Mouse (Mus musculus) heart, adult 2 months (tissue): ENCODE measurements around the gene Clasp1. TPM values are rescaled to one million over a fixed set of nuclear protein-coding genes. Genes with fewer than 3 reads are reported as not detected.

ENCODE experiments used
- DNase-seq, 2 experiments: peaks; one replicate each; pipeline ENCODE4 v3.0.0; 2021
- H3K27ac ChIP-seq: fragments of 200-600 bp; 2 replicates; pipeline ENCODE4 v1.8.1; 2022
- H3K27me3 ChIP-seq: fragments of 200-500 bp; 2 replicates; pipeline ENCODE4 v1.6.1; 2012; ENCODE audit warnings: mild to moderate bottlenecking, low read length, inconsistent platforms, mixed read lengths; ENCODE audit not compliant: control insufficient read depth, insufficient read depth
- H3K36me3 ChIP-seq: fragments of 200-500 bp; 2 replicates; pipeline ENCODE4 v1.6.1; 2012; ENCODE audit warnings: low read length, inconsistent platforms; ENCODE audit not compliant: control insufficient read depth, insufficient read depth
- H3K4me1 ChIP-seq: fragments of 200-500 bp; 2 replicates; pipeline ENCODE4 v1.6.1; 2011; ENCODE audit warnings: low read length; ENCODE audit not compliant: control insufficient read depth, insufficient read depth
- H3K4me3 ChIP-seq: fragments of 200-600 bp; 2 replicates; pipeline ENCODE4 v1.8.1; 2022
- H3K79me2 ChIP-seq: fragments of 200-500 bp; replicated peaks from 2 replicates; pipeline ENCODE4 v1.6.1; 2012; ENCODE audit warnings: mild to moderate bottlenecking, inconsistent platforms, low read length, moderate library complexity, mixed read lengths; ENCODE audit not compliant: control insufficient read depth, insufficient read depth
- H3K9ac ChIP-seq: fragments of 200-500 bp; 2 replicates; pipeline ENCODE4 v1.6.1; 2012; ENCODE audit warnings: low read depth, mild to moderate bottlenecking, control low read depth, inconsistent platforms, low read length, mixed read lengths
- CTCF ChIP-seq: fragments of 200-600 bp; IDR thresholded peaks from 2 replicates; pipeline ENCODE4 v1.8.1; 2022; ENCODE audit warnings: antibody characterized with exemption, mild to moderate bottlenecking, moderate library complexity
- EP300 ChIP-seq: fragments of 200-500 bp; IDR thresholded peaks from 2 replicates; pipeline ENCODE4 v1.6.1; 2011; ENCODE audit warnings: low read depth, low read length, control low read depth; ENCODE audit not compliant: insufficient read depth
- POLR2A ChIP-seq: fragments of 200-500 bp; IDR thresholded peaks from 2 replicates; pipeline ENCODE4 v1.6.1; 2011; ENCODE audit warnings: mild to moderate bottlenecking, low read depth, low read length, control low read depth; ENCODE audit not compliant: insufficient read depth
- WGBS: fragments of 180-500 bp; shearing (Covaris S2); methylation state at CpG from one replicate; pipeline ENCODE4 v1.1.7; 2018; 5-methylcytosine and 5-hydroxymethylcytosine counted together
- intact Hi-C: fragments of 180-260 bp; cut with DNase I; formaldehyde crosslinking; loops from one replicate; pipeline ENCODE4 v1.15.1; 2025
- polyA plus RNA-seq: library from polyadenylated mRNA; depleted of rRNA; stranded (reverse); fragments of >200 nt; gene quantifications from 2 replicates; pipeline ENCODE4 v1.2.3, GENCODE M21; 2012
- total RNA-seq, 2 experiments: library from RNA; stranded (reverse); gene quantifications; 2 replicates each; pipeline ENCODE4 v1.2.3; 2021

Clasp1 gene
- total and polyA plus RNA-seq, 3 experiments: 148 to 407 (median 323) TPM

DNA sequence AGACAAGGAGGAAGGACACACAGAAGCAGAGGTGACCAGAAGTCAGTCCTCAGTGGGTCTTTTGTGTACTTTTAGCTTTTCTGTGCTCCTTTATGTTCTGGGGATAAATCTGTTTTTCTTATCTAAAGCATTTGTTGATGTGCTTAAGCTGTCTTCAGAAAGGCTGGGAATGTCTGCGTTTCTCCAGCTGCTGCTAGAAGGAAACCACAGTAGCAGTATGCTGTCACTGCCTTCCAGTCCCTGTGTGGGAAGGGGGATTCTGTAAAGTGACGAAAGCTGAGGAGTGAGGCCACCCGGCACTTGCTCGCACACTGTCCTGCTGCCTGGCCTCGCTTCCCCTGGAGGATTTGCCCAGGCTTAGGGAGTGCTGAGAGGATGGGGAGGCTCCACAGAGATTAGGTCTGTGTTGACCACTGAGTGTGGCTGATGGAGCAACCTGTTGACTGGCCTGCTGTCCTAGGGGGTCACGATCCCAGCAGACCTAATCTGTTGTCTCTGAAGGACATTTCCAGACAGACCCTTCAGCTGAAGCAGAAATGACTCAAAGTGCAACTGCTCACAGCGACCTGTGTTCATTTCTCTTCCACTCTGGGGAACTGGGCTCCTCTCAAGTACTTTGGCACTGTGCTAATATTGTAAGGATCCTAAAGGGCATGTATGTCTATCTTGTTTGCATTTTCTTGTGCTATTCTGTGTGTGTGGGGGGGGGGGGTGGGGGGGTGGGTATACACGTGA, 93.6 kb downstream of the Clasp1 start:
- Histone ChIP-seq H3K4me1 (peaks cover 5% of the 10 kb centered on the region), H3K27ac (peak overlapping the region; percentile 92), H3K9ac (peak overlapping the region; percentile 64), H3K79me2 (no peaks in the 10 kb centered on the region), H3K36me3 (peaks cover 16% of the 10 kb centered on the region; the same call in 1 of the 2 replicates), H3K4me3 (peak overlapping the region; percentile 53), H3K27me3 (no peaks in the 10 kb centered on the region)
- TF ChIP-seq EP300: no peak
- no peak for TF ChIP-seq CTCF
- no peak for TF ChIP-seq POLR2A
- DNase-seq: no peak
- intact Hi-C loops: no loop called here
- WGBS: 54% methylated on average over 8 of the region's 8 CpGs

- peak overlapping the region; percentile 92 for H3K27ac ChIP-seq
- peak overlapping the region; percentile 53 for H3K4me3 ChIP-seq
- peak overlapping the region; percentile 36 for H3K9ac ChIP-seq
- intact Hi-C loops: no loop called here
- H3K36me3 ChIP-seq: peaks cover 14% of the 10 kb centered on the region
- no peak for DNase-seq
- no peaks in the 10 kb centered on the region for H3K79me2 ChIP-seq
- no peaks in the 10 kb centered on the region for H3K27me3 ChIP-seq
- TF ChIP-seq POLR2A (no peak), CTCF (no peak), EP300 (no peak)
- peaks cover 5% of the 10 kb centered on the region for H3K4me1 ChIP-seq
- WGBS: 55% methylated on average over 6 of the region's 6 CpGs
Measured at GRCm38 (mm10) chr1:118483504-118484096, 94.7 kb downstream of the Clasp1 start.

DNA sequence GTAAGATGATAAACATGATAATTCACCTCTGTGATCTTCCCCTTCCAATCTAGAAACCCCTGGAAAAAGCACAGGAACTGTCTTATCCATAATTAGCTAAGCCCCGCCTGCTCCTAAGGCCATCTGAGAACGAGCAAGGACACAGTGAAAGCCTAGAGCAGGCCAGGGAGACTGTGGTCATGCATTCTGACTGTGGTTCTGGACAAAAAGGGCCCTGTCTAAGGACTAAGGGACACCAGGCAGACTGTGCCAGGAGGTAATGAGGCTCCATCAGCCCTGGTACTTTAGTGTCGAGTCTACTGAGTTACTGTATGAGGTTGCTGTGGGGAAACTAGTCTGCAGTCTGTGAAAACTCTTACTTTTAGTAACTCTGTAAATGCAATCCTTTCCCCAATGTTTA, 96.7 kb downstream of the Clasp1 start:
- H3K4me3 ChIP-seq: peak overlapping the region; percentile 19; the same call in 1 of the 2 replicates
- peaks cover 19% of the 10 kb centered on the region for H3K36me3 ChIP-seq
- H3K79me2 ChIP-seq: peaks cover 3% of the 10 kb centered on the region; the same call in 1 of the 2 replicates
- peak overlapping the region; percentile 43; the same call in 1 of the 2 replicates for H3K9ac ChIP-seq
- no peaks in the 10 kb centered on the region for H3K27me3 ChIP-seq
- H3K27ac ChIP-seq: peak overlapping the region; percentile 92
- TF ChIP-seq CTCF: no peak
- no peak for TF ChIP-seq EP300
- no peak for TF ChIP-seq POLR2A
- 51% methylated on average over 3 of the region's 3 CpGs for WGBS
- peak in 1 of 2 experiments; percentile 33 for DNase-seq
- H3K4me1 ChIP-seq: peaks cover 7% of the 10 kb centered on the region
- intact Hi-C loops: no loop called here

GRCm38 (mm10) chr1:118486021-118486420, 97.2 kb downstream of the Clasp1 start:
- Histone ChIP-seq H3K4me3 (no peak overlapping the region), H3K27me3 (no peaks in the 10 kb centered on the region), H3K9ac (no peak overlapping the region), H3K27ac (peak overlapping the region; percentile 92), H3K4me1 (peaks cover 7% of the 10 kb centered on the region), H3K79me2 (peaks cover 3% of the 10 kb centered on the region; the same call in 1 of the 2 replicates), H3K36me3 (peaks cover 19% of the 10 kb centered on the region)
- TF ChIP-seq POLR2A (no peak; the same call in 1 of the 2 replicates), EP300 (no peak), CTCF (no peak)
- no peak for DNase-seq
- intact Hi-C loops: no loop called here

DNA sequence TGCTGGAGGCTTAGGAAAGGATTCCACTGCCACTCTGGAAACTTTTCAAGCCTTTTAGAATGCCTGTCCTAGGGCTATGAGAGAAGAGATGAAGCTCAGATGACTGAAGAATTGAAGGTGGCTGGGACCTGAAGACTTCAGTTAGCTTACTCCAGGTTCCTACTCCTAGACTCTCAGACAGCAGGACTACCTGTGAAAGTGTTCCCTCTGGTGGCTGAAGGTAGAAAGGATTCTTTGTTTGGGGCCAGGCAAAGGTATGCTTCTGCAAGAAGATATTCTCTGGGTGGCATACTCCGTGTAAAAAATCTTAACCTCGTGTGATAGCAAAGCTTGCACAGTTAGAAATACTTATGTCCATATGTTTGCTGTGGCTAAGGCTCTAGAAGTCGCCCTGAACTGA, 104.0 kb downstream of the Clasp1 start:
- peaks cover 13% of the 10 kb centered on the region for H3K36me3 ChIP-seq
- H3K79me2 ChIP-seq: peaks cover 3% of the 10 kb centered on the region; the same call in 1 of the 2 replicates
- H3K9ac ChIP-seq: no peak overlapping the region
- H3K27me3 ChIP-seq: no peaks in the 10 kb centered on the region
- 46% methylated on average over 3 of the region's 3 CpGs for WGBS
- no peak for DNase-seq
- intact Hi-C loops: no loop called here
- no peak overlapping the region for H3K27ac ChIP-seq
- H3K4me1 ChIP-seq: peaks cover 4% of the 10 kb centered on the region
- TF ChIP-seq CTCF (peak; percentile 47), EP300 (no peak)
- no peak overlapping the region for H3K4me3 ChIP-seq

GRCm38 (mm10) chr1:118494551-118494950, 105.7 kb downstream of the Clasp1 start:
- H3K79me2 ChIP-seq: no peaks in the 10 kb centered on the region
- H3K36me3 ChIP-seq: peaks cover 5% of the 10 kb centered on the region; the same call in 1 of the 2 replicates
- WGBS: 84% methylated on average over 9 of the region's 9 CpGs
- no peaks in the 10 kb centered on the region for H3K27me3 ChIP-seq
- DNase-seq: no peak
- H3K9ac ChIP-seq: no peak overlapping the region
- H3K4me3 ChIP-seq: no peak overlapping the region
- intact Hi-C loops: no loop called here
- peaks cover 2% of the 10 kb centered on the region; the same call in 1 of the 2 replicates for H3K4me1 ChIP-seq
- no peak for TF ChIP-seq CTCF
- TF ChIP-seq POLR2A: no peak
- TF ChIP-seq EP300: no peak
- H3K27ac ChIP-seq: no peak overlapping the region
